Mouse (Mus musculus) forebrain, embryonic 11.5 days (tissue): ENCODE results near the gene Npdc1. TPM values are rescaled to one million over a fixed set of nuclear protein-coding genes. Genes with fewer than 3 reads are reported as not detected.
A peak's percentile ranks its signal among the peaks of the same experiment; 100 is the strongest.

Source experiments
- ATAC-seq: fragments of 200-750 bp; cut with Nextera tagmentation; replicated peaks from 2 replicates; pipeline ENCODE4 v1.8.0; 2017; ENCODE audit warnings: moderate TSS enrichment; ENCODE audit not compliant: low FRiP score
- DNase-seq: peaks from one replicate; pipeline ENCODE4 v3.0.0-alpha.2; 2017; ENCODE audit warnings: low spot score
- H3K27ac ChIP-seq: fragments of 300-500 bp; sonication (generic); 2 replicates; pipeline ENCODE4 v1.5.1; 2014; ENCODE audit warnings: low read depth, low read length
- H3K27me3 ChIP-seq: fragments of 300-500 bp; sonication (generic); 2 replicates; pipeline ENCODE4 v1.6.1; 2014; ENCODE audit warnings: mild to moderate bottlenecking, low read length, mixed read lengths; ENCODE audit not compliant: control insufficient read depth, insufficient read depth
- H3K36me3 ChIP-seq: fragments of 300-500 bp; sonication (generic); 2 replicates; pipeline ENCODE4 v1.6.1; 2014; ENCODE audit warnings: mild to moderate bottlenecking, low read length, moderate library complexity, mixed read lengths; ENCODE audit not compliant: control insufficient read depth, insufficient read depth
- H3K4me1 ChIP-seq: fragments of 300-500 bp; sonication (generic); replicated peaks from 2 replicates; pipeline ENCODE4 v1.6.1; 2014; ENCODE audit warnings: low read length, mixed read lengths; ENCODE audit not compliant: control insufficient read depth, insufficient read depth
- H3K4me2 ChIP-seq: fragments of 300-500 bp; sonication (generic); 2 replicates; pipeline ENCODE4 v1.6.1; 2014; ENCODE audit warnings: low read depth, mild to moderate bottlenecking, low read length, moderate library complexity, mixed read lengths; ENCODE audit not compliant: severe bottlenecking
- H3K4me3 ChIP-seq: fragments of 300-500 bp; sonication (generic); 2 replicates; pipeline ENCODE4 v1.5.1; 2014; ENCODE audit warnings: low read depth, low read length
- H3K9ac ChIP-seq: fragments of 300-500 bp; sonication (generic); 2 replicates; pipeline ENCODE4 v1.6.1; 2014; ENCODE audit warnings: low read length
- H3K9me3 ChIP-seq: fragments of 300-500 bp; sonication (generic); 2 replicates; pipeline ENCODE4 v1.6.1; 2016; ENCODE audit warnings: low read length, mixed read lengths; ENCODE audit not compliant: control insufficient read depth
- WGBS: fragments of 180-500 bp; shearing (Covaris S2); extraction: QIAGEN DNeasy Blood & Tissue Kit; methylation state at CpG from one replicate; pipeline ENCODE4 v1.1.7; 2014; 5-methylcytosine and 5-hydroxymethylcytosine counted together
- polyA plus RNA-seq: library from polyadenylated mRNA; unstranded; fragments of >200 nt; fragmentation: Nextera tagmentation; extraction: Ambion mirVana; gene quantifications from 2 replicates; pipeline ENCODE4 v1.2.1, GENCODE M21; 2014

Npdc1 gene
- polyA plus RNA-seq, 1 experiment from 2014 or later = 120 TPM

- Histone ChIP-seq H3K27me3 (no peaks in the 10 kb centered on the region), H3K9ac (no peak within 1 kb of the TSS), H3K4me3 (no peak within 1 kb of the TSS), H3K27ac (no peak within 1 kb of the TSS), H3K4me1 (no peaks in the 10 kb centered on the region), H3K36me3 (no peaks in the 10 kb centered on the region), H3K4me2 (no peak within 1 kb of the TSS), H3K9me3 (no peaks in the 10 kb centered on the region)
- 69% methylated on average over 17 of the region's 17 CpGs for WGBS
- ATAC-seq (no peak), DNase-seq (no peak)
Observed at GRCm38 (mm10) chr2:25422587-25423410, 23.6 kb downstream of the Npdc1 start, which contains the start of gene Fut7. Gene Fut7, plus strand, starts transcription at chr2:25423267.

- Histone ChIP-seq H3K36me3 (no peaks in the 10 kb centered on the region), H3K4me3 (no peak overlapping the region), H3K9ac (no peak overlapping the region), H3K4me1 (0 out of 2 replicates have a peak, but pooled peaks cover 3% of the 10 kb centered on the region), H3K27me3 (no peaks in the 10 kb centered on the region), H3K27ac (no peak overlapping the region), H3K9me3 (no peaks in the 10 kb centered on the region), H3K4me2 (no peak overlapping the region)
- no peak for ATAC-seq
- DNase-seq = no peak
- 81% methylated on average over 1 of the region's 1 CpGs for WGBS
Observed at GRCm38 (mm10) chr2:25423626-25424025, 24.5 kb downstream of the Npdc1 start.

DNA sequence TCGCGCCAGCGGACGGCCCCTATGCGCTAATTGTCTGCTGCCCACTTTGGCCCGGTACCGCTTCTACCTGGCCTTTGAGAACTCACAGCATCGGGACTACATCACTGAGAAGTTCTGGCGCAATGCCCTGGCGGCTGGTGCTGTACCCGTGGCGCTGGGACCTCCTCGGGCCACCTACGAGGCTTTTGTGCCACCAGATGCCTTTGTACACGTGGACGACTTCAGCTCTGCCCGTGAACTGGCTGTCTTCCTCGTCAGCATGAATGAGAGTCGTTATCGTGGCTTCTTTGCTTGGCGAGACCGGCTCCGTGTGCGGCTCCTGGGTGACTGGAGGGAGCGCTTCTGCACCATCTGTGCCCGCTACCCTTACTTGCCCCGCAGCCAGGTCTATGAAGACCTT is 26.3 kb downstream of the Npdc1 start:
- Histone ChIP-seq H3K27me3 (no peaks in the 10 kb centered on the region; the same call in 1 of the 2 replicates), H3K4me1 (0 out of 2 replicates have a peak, but pooled peaks cover 3% of the 10 kb centered on the region), H3K9ac (no peak overlapping the region), H3K27ac (no peak overlapping the region), H3K36me3 (no peaks in the 10 kb centered on the region), H3K9me3 (no peaks in the 10 kb centered on the region), H3K4me3 (no peak overlapping the region), H3K4me2 (no peak overlapping the region)
- DNase-seq (no peak), ATAC-seq (no peak)
- 54% methylated on average over 27 of the region's 27 CpGs for WGBS

- Histone ChIP-seq H3K27me3 (no peaks in the 10 kb centered on the region; the same call in 1 of the 2 replicates), H3K36me3 (no peaks in the 10 kb centered on the region), H3K4me3 (no peak overlapping the region), H3K4me2 (no peak overlapping the region), H3K27ac (no peak overlapping the region), H3K9me3 (no peaks in the 10 kb centered on the region), H3K9ac (no peak overlapping the region), H3K4me1 (0 out of 2 replicates have a peak, but pooled peaks cover 6% of the 10 kb centered on the region)
- DNase-seq (peak; percentile 91), ATAC-seq (no peak)
- 29% methylated on average over 5 of the region's 5 CpGs for WGBS
Observed at GRCm38 (mm10) chr2:25426721-25427191, 27.6 kb downstream of the Npdc1 start.

- ATAC-seq = no peak
- Histone ChIP-seq H3K4me2 (no peak overlapping the region), H3K27ac (no peak overlapping the region), H3K36me3 (no peaks in the 10 kb centered on the region), H3K4me3 (no peak overlapping the region), H3K4me1 (0 out of 2 replicates have a peak, but pooled peaks cover 6% of the 10 kb centered on the region), H3K27me3 (no peaks in the 10 kb centered on the region; the same call in 1 of the 2 replicates), H3K9ac (no peak overlapping the region), H3K9me3 (no peaks in the 10 kb centered on the region)
- DNase-seq = no peak
- 91% methylated on average over 5 of the region's 5 CpGs for WGBS
Observed at GRCm38 (mm10) chr2:25427256-25427655, 28.1 kb downstream of the Npdc1 start.

DNA sequence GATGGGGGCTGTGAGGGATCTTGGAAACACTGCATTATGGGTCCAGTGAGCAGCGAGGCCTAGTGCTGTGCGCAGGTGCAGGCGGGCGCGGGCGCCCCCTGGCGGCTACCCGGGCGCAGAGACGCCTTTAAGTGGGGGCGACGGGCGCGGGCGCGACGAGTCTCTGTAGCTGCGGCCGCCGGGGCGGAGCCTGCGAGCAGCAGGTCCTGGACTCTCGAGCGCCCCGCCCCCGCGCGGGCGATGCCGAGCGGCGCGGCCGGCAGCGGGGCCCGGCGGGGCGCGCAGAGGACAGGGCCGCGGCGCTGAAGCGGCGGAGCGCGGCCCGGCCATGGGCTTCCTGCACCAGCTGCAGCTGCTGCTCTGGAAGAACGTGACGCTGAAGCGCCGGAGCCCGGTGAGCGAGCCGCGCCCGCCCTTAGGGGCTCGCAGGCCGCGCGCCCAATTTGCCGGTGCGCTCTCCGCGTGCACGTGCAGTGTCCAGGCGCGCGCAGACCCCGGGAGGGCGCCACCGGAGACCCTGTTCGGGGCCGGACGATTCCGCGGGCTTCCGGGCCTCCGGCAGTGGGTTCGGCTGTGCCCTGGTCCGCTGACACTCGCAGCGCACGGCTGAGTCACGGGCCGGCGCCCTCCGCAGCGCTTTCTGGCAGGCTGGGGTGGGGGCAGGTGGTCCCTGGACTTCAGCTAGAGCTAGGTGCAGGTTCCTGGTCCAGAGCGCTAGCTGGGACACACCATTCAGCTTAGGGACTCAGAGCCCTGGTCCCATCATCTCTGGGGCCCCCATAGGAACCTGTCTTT is 29.5 kb downstream of the Npdc1 start, which contains the start of gene Abca2:
Abca2 (plus strand) TSS at position 262 of the 795 bp plus-strand sequence.
- Histone ChIP-seq H3K4me1 (0 out of 2 replicates have a peak, but pooled peaks cover 6% of the 10 kb centered on the region), H3K9ac (peak within 1 kb of the TSS; percentile 82), H3K4me2 (peak within 1 kb of the TSS; percentile 79), H3K27me3 (no peaks in the 10 kb centered on the region; the same call in 1 of the 2 replicates), H3K4me3 (peak within 1 kb of the TSS; percentile 75), H3K36me3 (no peaks in the 10 kb centered on the region), H3K27ac (peak within 1 kb of the TSS; percentile 53; the same call in 1 of the 2 replicates), H3K9me3 (no peaks in the 10 kb centered on the region)
- DNase-seq (peak; percentile 98), ATAC-seq (peak; percentile 90)
- WGBS = under 1% methylated on average over 89 of the region's 89 CpGs

DNA sequence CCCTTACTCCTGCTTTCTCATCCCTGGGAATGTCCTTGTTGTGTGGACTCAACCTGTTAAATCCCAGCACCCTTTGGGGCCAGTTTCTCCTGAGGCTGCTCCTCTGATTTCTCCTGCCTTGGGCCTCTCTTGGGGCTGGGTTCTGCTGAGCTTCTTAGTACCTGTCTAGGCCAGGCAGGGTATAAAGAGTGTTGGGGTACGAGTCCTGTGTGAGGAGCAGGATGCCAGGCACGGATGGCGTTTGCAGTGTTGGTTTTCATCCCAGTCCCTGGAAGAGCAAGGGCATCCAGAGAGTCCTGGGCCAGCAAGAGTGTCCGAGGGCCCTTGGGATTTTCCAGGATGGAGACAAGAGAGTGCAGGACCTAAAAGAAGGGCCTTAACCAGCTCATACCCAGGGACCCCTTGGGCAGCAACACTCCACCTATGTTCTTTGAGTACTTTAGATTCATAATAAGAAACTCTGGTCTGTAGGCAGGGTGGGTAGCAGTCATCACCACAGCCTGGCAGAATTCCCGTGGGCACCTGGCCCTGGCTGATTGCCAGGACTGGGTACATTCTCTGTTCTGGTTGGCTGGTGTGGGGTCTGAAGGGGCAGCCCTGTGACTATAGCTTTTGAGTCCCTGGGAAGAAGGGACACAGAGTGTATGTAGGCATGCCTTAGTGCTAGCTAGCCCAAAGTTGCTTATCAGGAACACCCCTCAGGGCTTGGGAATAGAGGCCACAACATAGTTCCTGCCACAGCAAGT is 30.5 kb downstream of the Npdc1 start:
- peak overlapping the region; percentile 82 for H3K9ac ChIP-seq
- no peak overlapping the region for H3K27ac ChIP-seq
- 0 out of 2 replicates have a peak, but pooled peaks cover 6% of the 10 kb centered on the region for H3K4me1 ChIP-seq
- H3K36me3 ChIP-seq = no peaks in the 10 kb centered on the region
- peak overlapping the region; percentile 75 for H3K4me3 ChIP-seq
- H3K9me3 ChIP-seq = no peaks in the 10 kb centered on the region
- no peak for DNase-seq
- WGBS = 73% methylated on average over 5 of the region's 5 CpGs
- H3K27me3 ChIP-seq = no peaks in the 10 kb centered on the region; the same call in 1 of the 2 replicates
- no peak for ATAC-seq
- H3K4me2 ChIP-seq = peak overlapping the region; percentile 79
